Mouse (Mus musculus): ENCODE results near the gene Pitx3.
A peak's percentile ranks its signal among the peaks of the same experiment; 100 is the strongest.
"Not testable (repeated sequence)": the region's sequence is repeated elsewhere in the genome, so short reads cannot be mapped to it uniquely, and the experiment has no call there.

Pitx3 gene

GRCm38 (mm10) chr19:46147511-46148371, at the start of gene Pitx3:
Gene Pitx3 (minus strand): TSS chr19:46148326.
- peak; percentile 52 for DNase-seq

- no peak for DNase-seq
Observed at GRCm38 (mm10) chr19:46187203-46187602, 39.1 kb upstream of the Pitx3 start.

- DNase-seq: no peak
Observed at GRCm38 (mm10) chr19:46186611-46187010, 38.5 kb upstream of the Pitx3 start.

GRCm38 (mm10) chr19:46182241-46182640, 34.1 kb upstream of the Pitx3 start:
- DNase-seq: no peak

- no peak for DNase-seq
Observed at GRCm38 (mm10) chr19:46180274-46180673, 32.1 kb upstream of the Pitx3 start.

- no peak for DNase-seq
Observed at GRCm38 (mm10) chr19:46177046-46177445, 28.9 kb upstream of the Pitx3 start.

- no peak for DNase-seq
Observed at GRCm38 (mm10) chr19:46175173-46175572, 27.0 kb upstream of the Pitx3 start.

- DNase-seq: no peak
Observed at GRCm38 (mm10) chr19:46172541-46172940, 24.4 kb upstream of the Pitx3 start.

- no peak for DNase-seq
Observed at GRCm38 (mm10) chr19:46169913-46170312, 21.8 kb upstream of the Pitx3 start.

- no peak for DNase-seq
Observed at GRCm38 (mm10) chr19:46169396-46169795, 21.3 kb upstream of the Pitx3 start.

GRCm38 (mm10) chr19:46167169-46167568, 19.0 kb upstream of the Pitx3 start:
- DNase-seq: not testable (repeated sequence)

GRCm38 (mm10) chr19:46165950-46166349, 17.8 kb upstream of the Pitx3 start:
- DNase-seq: no peak

- peak; percentile 100 for DNase-seq
Observed at GRCm38 (mm10) chr19:46152127-46152803, 4.1 kb upstream of the Pitx3 start, which contains the start of gene Gbf1. Gene Gbf1 (plus strand): TSS chr19:46152509.

GRCm38 (mm10) chr19:46149091-46149490, 965 bp upstream of the Pitx3 start:
- no peak for DNase-seq

- peak; percentile 88 for DNase-seq
Observed at GRCm38 (mm10) chr19:46148372-46148760, 240 bp upstream of the Pitx3 start.

- DNase-seq: peak; percentile 87
Observed at GRCm38 (mm10) chr19:46141091-46141490, 7.0 kb downstream of the Pitx3 start.

GRCm38 (mm10) chr19:46140324-46140723, 7.8 kb downstream of the Pitx3 start:
- no peak for DNase-seq

- DNase-seq: peak; percentile 83
Observed at GRCm38 (mm10) chr19:46136639-46137580, 11.2 kb downstream of the Pitx3 start.

- DNase-seq: peak; percentile 66
Observed at GRCm38 (mm10) chr19:46135789-46136638, 12.1 kb downstream of the Pitx3 start.

GRCm38 (mm10) chr19:46135297-46135696, 12.8 kb downstream of the Pitx3 start:
- peak; percentile 91 for DNase-seq

GRCm38 (mm10) chr19:46132577-46132976, 15.5 kb downstream of the Pitx3 start:
- no peak for DNase-seq
